Mouse (Mus musculus) spleen, postnatal 14 days (tissue): ENCODE results near the gene Oxgr1.
"Not testable (repeated sequence)": the region's sequence is repeated elsewhere in the genome, so short reads cannot be mapped to it uniquely, and the experiment has no call there.

ENCODE experiments used
- DNase-seq, 2 experiments: peaks; one replicate each; pipeline ENCODE4 v3.0.0; 2021 to 2022; ENCODE audit warnings: low spot score in 2 of 2

Gene Oxgr1

GRCm38 (mm10) chr14:120042187-120042820, at the start of gene Oxgr1:
Oxgr1 (minus strand) TSS chr14:120042435.
- no peak for DNase-seq

GRCm38 (mm10) chr14:120090401-120090800, 48.2 kb upstream of the Oxgr1 start:
- no peak for DNase-seq

GRCm38 (mm10) chr14:120089649-120090360, 47.6 kb upstream of the Oxgr1 start:
- DNase-seq: no peak

- DNase-seq: no peak
Measured at GRCm38 (mm10) chr14:120089006-120089648, 46.9 kb upstream of the Oxgr1 start.

GRCm38 (mm10) chr14:120084084-120084667, 41.9 kb upstream of the Oxgr1 start:
- no peak for DNase-seq

GRCm38 (mm10) chr14:120076192-120076591, 34.0 kb upstream of the Oxgr1 start:
- no peak for DNase-seq

- no peak for DNase-seq
Measured at GRCm38 (mm10) chr14:120075746-120076145, 33.5 kb upstream of the Oxgr1 start.

GRCm38 (mm10) chr14:120074231-120074630, 32.0 kb upstream of the Oxgr1 start:
- DNase-seq: no peak

- no peak for DNase-seq
Measured at GRCm38 (mm10) chr14:120061096-120061495, 18.9 kb upstream of the Oxgr1 start.

- no peak for DNase-seq
Measured at GRCm38 (mm10) chr14:120033454-120033853, 8.8 kb downstream of the Oxgr1 start.

GRCm38 (mm10) chr14:120019948-120020347, 22.3 kb downstream of the Oxgr1 start:
- no peak for DNase-seq

GRCm38 (mm10) chr14:120009969-120010872, 32.0 kb downstream of the Oxgr1 start:
- no peak for DNase-seq

GRCm38 (mm10) chr14:120005153-120005552, 37.1 kb downstream of the Oxgr1 start:
- no peak for DNase-seq

GRCm38 (mm10) chr14:120003661-120004060, 38.6 kb downstream of the Oxgr1 start:
- DNase-seq: no peak

GRCm38 (mm10) chr14:120002673-120003072, 39.6 kb downstream of the Oxgr1 start:
- DNase-seq: no peak

GRCm38 (mm10) chr14:119989651-119990050, 52.6 kb downstream of the Oxgr1 start:
- no peak for DNase-seq

- DNase-seq: no peak
Measured at GRCm38 (mm10) chr14:119988937-119989645, 53.1 kb downstream of the Oxgr1 start.

- DNase-seq: no peak
Measured at GRCm38 (mm10) chr14:119987257-119987656, 55.0 kb downstream of the Oxgr1 start.

- no peak for DNase-seq
Measured at GRCm38 (mm10) chr14:119986778-119987177, 55.5 kb downstream of the Oxgr1 start.

GRCm38 (mm10) chr14:119986351-119986750, 55.9 kb downstream of the Oxgr1 start:
- not testable (repeated sequence) for DNase-seq

- no peak for DNase-seq
Measured at GRCm38 (mm10) chr14:119981314-119981713, 60.9 kb downstream of the Oxgr1 start.
